Mouse (Mus musculus) c-Kit-positive CD71-positive TER-119-negative erythroid progenitor cells, embryonic 14.5 days (primary cell): ENCODE data around the gene Kcnk6.
A peak's percentile ranks its signal among the peaks of the same experiment; 100 is the strongest.

Experiments used
- DNase-seq: peaks from one replicate; pipeline ENCODE4 v3.0.0-alpha.2; 2013; ENCODE audit warnings: low read depth

The Kcnk6 gene

GRCm38 (mm10) chr7:29232247-29233013 lies at the start of gene Kcnk6:
Gene Kcnk6, minus strand, starts transcription at chr7:29232515.
- no peak for DNase-seq

- DNase-seq = no peak
Measured at GRCm38 (mm10) chr7:29281201-29282073, 49.1 kb upstream of the Kcnk6 start, which contains the start of gene Spint2. Gene Spint2, minus strand, starts transcription at chr7:29281912.

GRCm38 (mm10) chr7:29280801-29281200 lies 48.5 kb upstream of the Kcnk6 start:
- DNase-seq = no peak

GRCm38 (mm10) chr7:29279924-29280323 lies 47.6 kb upstream of the Kcnk6 start:
- DNase-seq = no peak

- no peak for DNase-seq
Measured at GRCm38 (mm10) chr7:29279261-29279660, 46.9 kb upstream of the Kcnk6 start.

- DNase-seq = no peak
Measured at GRCm38 (mm10) chr7:29277510-29277909, 45.2 kb upstream of the Kcnk6 start.

- no peak for DNase-seq
Measured at GRCm38 (mm10) chr7:29276715-29277114, 44.4 kb upstream of the Kcnk6 start.

- no peak for DNase-seq
Measured at GRCm38 (mm10) chr7:29271687-29272465, 39.6 kb upstream of the Kcnk6 start.

- DNase-seq = no peak
Measured at GRCm38 (mm10) chr7:29270445-29270844, 38.1 kb upstream of the Kcnk6 start.

GRCm38 (mm10) chr7:29266931-29267330 lies 34.6 kb upstream of the Kcnk6 start:
- no peak for DNase-seq

GRCm38 (mm10) chr7:29265636-29266035 lies 33.3 kb upstream of the Kcnk6 start:
- no peak for DNase-seq

- DNase-seq = no peak
Measured at GRCm38 (mm10) chr7:29263831-29264230, 31.5 kb upstream of the Kcnk6 start.

GRCm38 (mm10) chr7:29262151-29262550 lies 29.8 kb upstream of the Kcnk6 start:
- DNase-seq = no peak

GRCm38 (mm10) chr7:29259781-29260730 lies 27.7 kb upstream of the Kcnk6 start:
- no peak for DNase-seq

- DNase-seq = no peak
Measured at GRCm38 (mm10) chr7:29257368-29257767, 25.1 kb upstream of the Kcnk6 start.

GRCm38 (mm10) chr7:29255875-29256274 lies 23.6 kb upstream of the Kcnk6 start:
- DNase-seq = no peak

GRCm38 (mm10) chr7:29253842-29254241 lies 21.5 kb upstream of the Kcnk6 start:
- DNase-seq = no peak

- no peak for DNase-seq
Measured at GRCm38 (mm10) chr7:29251166-29251565, 18.9 kb upstream of the Kcnk6 start.

GRCm38 (mm10) chr7:29248261-29248841 lies 16.0 kb upstream of the Kcnk6 start, which contains the start of gene 2200002D01Rik:
Gene 2200002D01Rik, minus strand, starts transcription at chr7:29248466.
- DNase-seq = no peak

GRCm38 (mm10) chr7:29247706-29248105 lies 15.4 kb upstream of the Kcnk6 start:
- DNase-seq = no peak

GRCm38 (mm10) chr7:29247314-29247700 lies 15.0 kb upstream of the Kcnk6 start:
- peak; percentile 69 for DNase-seq
